Mouse (Mus musculus): ENCODE measurements around the gene Ccdc115. TPM values are rescaled to one million over a fixed set of nuclear protein-coding genes. Genes with fewer than 3 reads are reported as not detected.
A peak's percentile ranks its signal among the peaks of the same experiment; 100 is the strongest.

Gene Ccdc115
- polyA plus RNA-seq, 1 experiment from 2014 or later, result 68.9 TPM

GRCm38 (mm10) chr1:34472427-34473300 lies 33.2 kb upstream of the Ccdc115 start:
- DNase-seq (ENCODE audit: low spot score) (peak; percentile 58), ATAC-seq (replicated peaks; ENCODE audit: low FRiP score) (peak; percentile 63)
- no peak overlapping the region for H3K27ac ChIP-seq (ENCODE audit: low read depth, low read length)
- WGBS, result 2% methylated on average over 42 of the region's 43 CpGs
- H3K4me3 ChIP-seq (ENCODE audit: low read depth, low read length), result peak overlapping the region; percentile 41
- H3K9me3 ChIP-seq (ENCODE audit: control insufficient read depth, low read length), result no peaks in the 10 kb centered on the region
- no peaks in the 10 kb centered on the region for H3K36me3 ChIP-seq (ENCODE audit: control insufficient read depth, insufficient read depth, low read length)
- peak overlapping the region; percentile 53 for H3K9ac ChIP-seq (ENCODE audit: low read length)
- H3K4me2 ChIP-seq (ENCODE audit: low read depth, low read length, severe bottlenecking), result peak overlapping the region; percentile 92
- peaks cover 2% of the 10 kb centered on the region; the same call in 1 of the 2 replicates for H3K4me1 ChIP-seq (replicated peaks; ENCODE audit: control insufficient read depth, insufficient read depth, low read length)
- peaks cover 10% of the 10 kb centered on the region for H3K27me3 ChIP-seq (ENCODE audit: control insufficient read depth, insufficient read depth, low read length)

- Histone ChIP-seq H3K36me3 (ENCODE audit: control insufficient read depth, insufficient read depth, low read length) (no peaks in the 10 kb centered on the region), H3K4me2 (ENCODE audit: low read depth, low read length, severe bottlenecking) (no peak overlapping the region), H3K4me3 (ENCODE audit: low read depth, low read length) (no peak overlapping the region), H3K27me3 (ENCODE audit: control insufficient read depth, insufficient read depth, low read length) (peaks cover 10% of the 10 kb centered on the region), H3K9me3 (ENCODE audit: control insufficient read depth, low read length) (no peaks in the 10 kb centered on the region), H3K9ac (ENCODE audit: low read length) (no peak overlapping the region), H3K27ac (ENCODE audit: low read depth, low read length) (no peak overlapping the region), H3K4me1 (replicated peaks; ENCODE audit: control insufficient read depth, insufficient read depth, low read length) (peaks cover 2% of the 10 kb centered on the region; the same call in 1 of the 2 replicates)
- ATAC-seq (replicated peaks; ENCODE audit: low FRiP score), result no peak
- no peak for DNase-seq (ENCODE audit: low spot score)
- WGBS, result 72% methylated on average over 5 of the region's 5 CpGs
These were observed 30.3 kb upstream of the Ccdc115 start for GRCm38 (mm10) chr1:34469801-34470200.

- Histone ChIP-seq H3K9me3 (ENCODE audit: control insufficient read depth, low read length) (no peaks in the 10 kb centered on the region), H3K4me2 (ENCODE audit: low read depth, low read length, severe bottlenecking) (no peak overlapping the region), H3K27ac (ENCODE audit: low read depth, low read length) (no peak overlapping the region), H3K9ac (ENCODE audit: low read length) (no peak overlapping the region), H3K4me3 (ENCODE audit: low read depth, low read length) (no peak overlapping the region), H3K27me3 (ENCODE audit: control insufficient read depth, insufficient read depth, low read length) (peaks cover 10% of the 10 kb centered on the region), H3K4me1 (replicated peaks; ENCODE audit: control insufficient read depth, insufficient read depth, low read length) (peaks cover 2% of the 10 kb centered on the region; the same call in 1 of the 2 replicates), H3K36me3 (ENCODE audit: control insufficient read depth, insufficient read depth, low read length) (no peaks in the 10 kb centered on the region)
- WGBS, result 64% methylated on average over 4 of the region's 4 CpGs
- ATAC-seq (replicated peaks; ENCODE audit: low FRiP score), result no peak
- DNase-seq (ENCODE audit: low spot score), result no peak
These were observed 29.0 kb upstream of the Ccdc115 start for GRCm38 (mm10) chr1:34468500-34468899.

GRCm38 (mm10) chr1:34468051-34468450 lies 28.6 kb upstream of the Ccdc115 start:
- H3K27ac ChIP-seq (ENCODE audit: low read depth, low read length), result no peak overlapping the region
- DNase-seq (ENCODE audit: low spot score) (no peak), ATAC-seq (replicated peaks; ENCODE audit: low FRiP score) (no peak)
- no peaks in the 10 kb centered on the region for H3K9me3 ChIP-seq (ENCODE audit: control insufficient read depth, low read length)
- H3K27me3 ChIP-seq (ENCODE audit: control insufficient read depth, insufficient read depth, low read length), result peaks cover 8% of the 10 kb centered on the region
- no peaks in the 10 kb centered on the region for H3K36me3 ChIP-seq (ENCODE audit: control insufficient read depth, insufficient read depth, low read length)
- no peak overlapping the region for H3K4me2 ChIP-seq (ENCODE audit: low read depth, low read length, severe bottlenecking)
- peaks cover 2% of the 10 kb centered on the region; the same call in 1 of the 2 replicates for H3K4me1 ChIP-seq (replicated peaks; ENCODE audit: control insufficient read depth, insufficient read depth, low read length)
- no peak overlapping the region for H3K9ac ChIP-seq (ENCODE audit: low read length)
- H3K4me3 ChIP-seq (ENCODE audit: low read depth, low read length), result no peak overlapping the region
- 65% methylated on average over 3 of the region's 3 CpGs for WGBS

- DNase-seq (ENCODE audit: low spot score), result no peak
- H3K27ac ChIP-seq (ENCODE audit: low read depth, low read length), result no peak overlapping the region
- H3K4me1 ChIP-seq (replicated peaks; ENCODE audit: control insufficient read depth, insufficient read depth, low read length), result no peaks in the 10 kb centered on the region
- no peaks in the 10 kb centered on the region for H3K9me3 ChIP-seq (ENCODE audit: control insufficient read depth, low read length)
- no peak overlapping the region for H3K4me3 ChIP-seq (ENCODE audit: low read depth, low read length)
- WGBS, result 83% methylated on average over 6 of the region's 6 CpGs
- peaks cover 3% of the 10 kb centered on the region; the same call in 1 of the 2 replicates for H3K27me3 ChIP-seq (ENCODE audit: control insufficient read depth, insufficient read depth, low read length)
- no peaks in the 10 kb centered on the region for H3K36me3 ChIP-seq (ENCODE audit: control insufficient read depth, insufficient read depth, low read length)
- ATAC-seq (replicated peaks; ENCODE audit: low FRiP score), result no peak
- no peak overlapping the region for H3K4me2 ChIP-seq (ENCODE audit: low read depth, low read length, severe bottlenecking)
- H3K9ac ChIP-seq (ENCODE audit: low read length), result no peak overlapping the region
These were observed 26.0 kb upstream of the Ccdc115 start for GRCm38 (mm10) chr1:34465445-34465844.

DNA sequence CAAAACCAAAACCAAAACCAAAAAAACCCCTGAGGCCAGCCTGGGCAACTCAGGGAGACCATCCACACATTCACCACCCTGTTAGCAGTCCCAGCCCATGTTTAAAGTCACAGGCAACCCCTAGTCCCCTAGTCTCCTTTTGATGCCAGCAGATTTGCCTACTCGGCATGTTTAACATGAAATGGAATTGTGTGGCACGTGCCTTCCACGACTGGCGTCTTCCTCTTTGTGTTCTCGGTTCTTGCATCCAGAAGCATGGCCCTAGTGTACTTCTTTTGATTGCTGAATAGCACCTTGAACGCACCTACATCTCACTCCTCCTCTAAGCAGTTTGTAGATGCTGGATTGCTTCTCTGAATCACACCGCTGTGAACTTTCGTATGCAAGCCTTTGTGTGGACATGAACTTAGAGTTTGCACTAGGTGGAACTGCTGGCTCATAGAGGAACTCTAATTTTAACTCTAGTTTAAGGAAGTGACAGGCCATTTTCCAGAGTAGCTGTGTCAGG lies 24.9 kb upstream of the Ccdc115 start:
- H3K9ac ChIP-seq (ENCODE audit: low read length), result no peak overlapping the region
- H3K9me3 ChIP-seq (ENCODE audit: control insufficient read depth, low read length), result no peaks in the 10 kb centered on the region
- ATAC-seq (replicated peaks; ENCODE audit: low FRiP score) (no peak), DNase-seq (ENCODE audit: low spot score) (no peak)
- no peak overlapping the region for H3K4me2 ChIP-seq (ENCODE audit: low read depth, low read length, severe bottlenecking)
- WGBS, result 91% methylated on average over 8 of the region's 8 CpGs
- H3K27ac ChIP-seq (ENCODE audit: low read depth, low read length), result no peak overlapping the region
- H3K36me3 ChIP-seq (ENCODE audit: control insufficient read depth, insufficient read depth, low read length), result no peaks in the 10 kb centered on the region
- H3K4me1 ChIP-seq (replicated peaks; ENCODE audit: control insufficient read depth, insufficient read depth, low read length), result peaks cover 3% of the 10 kb centered on the region; the same call in 1 of the 2 replicates
- peaks cover 11% of the 10 kb centered on the region; the same call in 1 of the 2 replicates for H3K27me3 ChIP-seq (ENCODE audit: control insufficient read depth, insufficient read depth, low read length)
- no peak overlapping the region for H3K4me3 ChIP-seq (ENCODE audit: low read depth, low read length)

DNA sequence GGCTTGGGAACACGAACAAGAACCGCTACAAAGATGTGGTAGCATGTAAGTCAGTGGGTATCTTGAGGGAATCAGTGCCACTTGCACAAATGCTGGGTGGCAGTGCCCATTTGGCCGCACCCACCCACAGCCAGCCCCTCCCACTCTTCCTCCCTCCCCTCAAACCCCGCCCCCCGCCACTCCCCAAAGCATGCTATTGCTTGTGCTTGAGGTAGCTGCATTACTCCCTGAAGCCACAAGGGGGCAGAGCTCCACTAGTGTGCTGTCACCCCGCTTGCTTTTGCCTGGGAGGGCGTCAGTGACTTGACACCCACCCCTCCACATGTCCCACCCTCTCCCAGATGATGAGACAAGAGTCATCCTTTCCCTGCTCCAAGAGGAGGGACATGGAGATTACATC lies 23.3 kb upstream of the Ccdc115 start:
- H3K27me3 ChIP-seq (ENCODE audit: control insufficient read depth, insufficient read depth, low read length), result peaks cover 22% of the 10 kb centered on the region; the same call in 1 of the 2 replicates
- H3K36me3 ChIP-seq (ENCODE audit: control insufficient read depth, insufficient read depth, low read length), result no peaks in the 10 kb centered on the region
- no peak overlapping the region for H3K4me2 ChIP-seq (ENCODE audit: low read depth, low read length, severe bottlenecking)
- no peaks in the 10 kb centered on the region for H3K9me3 ChIP-seq (ENCODE audit: control insufficient read depth, low read length)
- H3K4me3 ChIP-seq (ENCODE audit: low read depth, low read length), result no peak overlapping the region
- WGBS, result 17% methylated on average over 7 of the region's 7 CpGs
- no peak overlapping the region for H3K27ac ChIP-seq (ENCODE audit: low read depth, low read length)
- DNase-seq (ENCODE audit: low spot score), result peak; percentile 77
- no peak for ATAC-seq (replicated peaks; ENCODE audit: low FRiP score)
- no peak overlapping the region for H3K9ac ChIP-seq (ENCODE audit: low read length)
- peaks cover 3% of the 10 kb centered on the region; the same call in 1 of the 2 replicates for H3K4me1 ChIP-seq (replicated peaks; ENCODE audit: control insufficient read depth, insufficient read depth, low read length)

DNA sequence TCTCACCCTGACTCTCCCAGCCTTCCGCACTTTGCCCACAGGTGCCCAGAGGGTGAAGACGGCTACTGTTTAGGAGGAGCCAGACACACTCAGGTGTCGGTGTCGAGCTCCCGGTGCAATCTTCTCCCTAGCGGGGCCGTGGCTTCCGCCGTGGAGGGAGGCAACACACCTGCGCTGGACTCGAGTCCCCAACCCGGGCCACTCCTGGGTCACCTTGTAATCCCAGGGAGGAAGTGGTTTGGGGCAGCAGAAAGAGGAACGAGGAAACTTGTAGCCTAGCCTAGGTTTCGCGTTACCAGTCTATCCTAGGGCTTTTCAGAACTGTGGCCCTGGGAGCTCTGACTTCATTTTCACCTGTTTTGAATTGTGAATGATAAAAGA lies 20.6 kb upstream of the Ccdc115 start:
- no peak overlapping the region for H3K27ac ChIP-seq (ENCODE audit: low read depth, low read length)
- WGBS, result 4% methylated on average over 15 of the region's 15 CpGs
- H3K4me2 ChIP-seq (ENCODE audit: low read depth, low read length, severe bottlenecking), result peak overlapping the region; percentile 92
- no peaks in the 10 kb centered on the region for H3K9me3 ChIP-seq (ENCODE audit: control insufficient read depth, low read length)
- H3K9ac ChIP-seq (ENCODE audit: low read length), result peak overlapping the region; percentile 49
- ATAC-seq (replicated peaks; ENCODE audit: low FRiP score) (no peak; the same call in 1 of the 2 replicates), DNase-seq (ENCODE audit: low spot score) (no peak)
- H3K36me3 ChIP-seq (ENCODE audit: control insufficient read depth, insufficient read depth, low read length), result no peaks in the 10 kb centered on the region
- H3K4me3 ChIP-seq (ENCODE audit: low read depth, low read length), result peak overlapping the region; percentile 52
- H3K4me1 ChIP-seq (replicated peaks; ENCODE audit: control insufficient read depth, insufficient read depth, low read length), result peaks cover 3% of the 10 kb centered on the region; the same call in 1 of the 2 replicates
- peaks cover 25% of the 10 kb centered on the region; the same call in 1 of the 2 replicates for H3K27me3 ChIP-seq (ENCODE audit: control insufficient read depth, insufficient read depth, low read length)

Data from forebrain, embryonic 11.5 days (tissue).